Mouse (Mus musculus): ENCODE results near the gene Ptgs1. TPM values are rescaled to one million over a fixed set of nuclear protein-coding genes. Genes with fewer than 3 reads are reported as not detected.
A peak's percentile ranks its signal among the peaks of the same experiment; 100 is the strongest.

The Ptgs1 gene
- polyA plus RNA-seq, 1 experiment from 2014 or later: 3.9 TPM

GRCm38 (mm10) chr2:36271085-36271484 lies 40.9 kb downstream of the Ptgs1 start:
- no peak overlapping the region for H3K4me2 ChIP-seq (ENCODE audit: low read depth)
- no peaks in the 10 kb centered on the region for H3K9me3 ChIP-seq (ENCODE audit: control insufficient read depth, low read length)
- no peak for DNase-seq (ENCODE audit: low spot score)
- no peak overlapping the region for H3K4me3 ChIP-seq (ENCODE audit: low read depth, low read length)
- H3K27me3 ChIP-seq (ENCODE audit: control insufficient read depth, insufficient read depth, low read length): no peaks in the 10 kb centered on the region
- no peak for ATAC-seq (ENCODE audit: insufficient read depth, low FRiP score, low TSS enrichment)
- WGBS: 87% methylated on average over 4 of the region's 4 CpGs
- H3K36me3 ChIP-seq (ENCODE audit: control insufficient read depth, insufficient read depth, low read length): no peaks in the 10 kb centered on the region
- no peak overlapping the region for H3K9ac ChIP-seq (ENCODE audit: low read length)
- no peak overlapping the region for H3K27ac ChIP-seq (ENCODE audit: low read depth, low read length)
- H3K4me1 ChIP-seq (ENCODE audit: control insufficient read depth, insufficient read depth, low read length): no peaks in the 10 kb centered on the region

DNA sequence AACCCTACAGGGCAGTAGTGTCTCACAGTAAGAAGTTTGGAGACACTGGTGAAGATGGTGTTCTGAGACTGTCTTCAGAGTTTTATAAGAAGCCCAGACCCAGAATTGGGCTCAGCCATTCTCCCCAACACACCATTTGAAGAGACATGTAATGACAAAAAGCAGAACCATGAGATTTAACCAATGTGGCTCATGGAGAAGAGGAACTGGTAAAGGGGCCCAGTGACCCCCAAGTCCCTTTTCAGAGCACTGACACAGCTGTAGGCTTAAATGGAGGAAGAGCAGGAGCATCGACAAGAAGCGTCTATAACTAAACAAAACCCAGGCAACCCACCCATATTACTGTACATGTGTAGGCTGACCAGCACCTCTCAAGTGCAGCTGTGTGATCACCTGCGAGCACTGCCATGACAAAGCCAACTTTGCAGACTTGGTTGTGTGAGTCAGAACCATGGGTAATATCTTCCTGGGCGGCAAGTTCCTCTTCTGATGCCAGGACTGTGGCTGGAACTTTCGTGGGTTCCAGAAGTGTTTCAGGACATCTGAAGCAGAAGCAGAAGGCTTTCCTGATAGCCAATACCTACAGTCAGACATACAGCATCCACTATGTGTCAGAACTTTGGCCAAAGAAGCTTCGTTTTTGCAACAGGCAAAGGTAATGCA lies 42.2 kb downstream of the Ptgs1 start:
- Histone ChIP-seq H3K9me3 (ENCODE audit: control insufficient read depth, low read length) (no peaks in the 10 kb centered on the region), H3K4me2 (ENCODE audit: low read depth) (no peak overlapping the region), H3K27me3 (ENCODE audit: control insufficient read depth, insufficient read depth, low read length) (no peaks in the 10 kb centered on the region), H3K36me3 (ENCODE audit: control insufficient read depth, insufficient read depth, low read length) (no peaks in the 10 kb centered on the region), H3K9ac (ENCODE audit: low read length) (no peak overlapping the region), H3K4me1 (ENCODE audit: control insufficient read depth, insufficient read depth, low read length) (no peaks in the 10 kb centered on the region), H3K4me3 (ENCODE audit: low read depth, low read length) (no peak overlapping the region), H3K27ac (ENCODE audit: low read depth, low read length) (no peak overlapping the region)
- no peak for ATAC-seq (ENCODE audit: insufficient read depth, low FRiP score, low TSS enrichment)
- WGBS: 81% methylated on average over 6 of the region's 6 CpGs
- no peak for DNase-seq (ENCODE audit: low spot score)

- H3K27ac ChIP-seq (ENCODE audit: low read depth, low read length): no peak overlapping the region
- H3K4me3 ChIP-seq (ENCODE audit: low read depth, low read length): no peak overlapping the region
- WGBS: 47% methylated on average over 4 of the region's 4 CpGs
- no peak overlapping the region for H3K4me2 ChIP-seq (ENCODE audit: low read depth)
- no peaks in the 10 kb centered on the region for H3K27me3 ChIP-seq (ENCODE audit: control insufficient read depth, insufficient read depth, low read length)
- H3K4me1 ChIP-seq (ENCODE audit: control insufficient read depth, insufficient read depth, low read length): no peaks in the 10 kb centered on the region
- DNase-seq (ENCODE audit: low spot score): peak; percentile 69
- ATAC-seq (ENCODE audit: insufficient read depth, low FRiP score, low TSS enrichment): no peak
- no peaks in the 10 kb centered on the region for H3K36me3 ChIP-seq (ENCODE audit: control insufficient read depth, insufficient read depth, low read length)
- H3K9me3 ChIP-seq (ENCODE audit: control insufficient read depth, low read length): no peaks in the 10 kb centered on the region
- no peak overlapping the region for H3K9ac ChIP-seq (ENCODE audit: low read length)
Measured at GRCm38 (mm10) chr2:36276454-36276853, 46.2 kb downstream of the Ptgs1 start.

DNA sequence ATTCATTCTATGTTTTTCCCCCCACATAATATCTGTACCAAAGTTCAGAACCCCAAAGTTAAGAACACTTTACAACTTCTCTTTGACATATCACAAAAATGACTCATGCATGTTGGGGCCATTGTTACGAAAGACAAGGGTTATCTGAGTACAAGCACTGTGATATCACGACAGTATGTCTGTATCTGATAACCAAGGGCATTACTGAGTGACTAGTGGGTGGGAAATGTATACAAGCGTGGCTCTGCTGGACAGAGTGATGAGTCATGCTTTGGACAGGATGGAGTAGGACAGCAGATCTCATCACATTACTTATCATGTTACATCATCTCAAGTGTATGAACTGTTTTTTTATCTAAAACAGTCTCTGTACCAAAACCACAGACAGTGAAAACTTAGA lies 48.5 kb downstream of the Ptgs1 start:
- no peak for DNase-seq (ENCODE audit: low spot score)
- H3K27me3 ChIP-seq (ENCODE audit: control insufficient read depth, insufficient read depth, low read length): no peaks in the 10 kb centered on the region
- WGBS: 75% methylated on average over 3 of the region's 3 CpGs

GRCm38 (mm10) chr2:36281138-36281537 lies 50.9 kb downstream of the Ptgs1 start:
- DNase-seq (ENCODE audit: low spot score) (no peak), ATAC-seq (ENCODE audit: insufficient read depth, low FRiP score, low TSS enrichment) (no peak)
- H3K4me1 ChIP-seq (ENCODE audit: control insufficient read depth, insufficient read depth, low read length): no peaks in the 10 kb centered on the region
- H3K27me3 ChIP-seq (ENCODE audit: control insufficient read depth, insufficient read depth, low read length): no peaks in the 10 kb centered on the region
- WGBS: 68% methylated on average over 1 of the region's 1 CpGs
- H3K4me2 ChIP-seq (ENCODE audit: low read depth): no peak overlapping the region
- H3K9ac ChIP-seq (ENCODE audit: low read length): no peak overlapping the region
- H3K36me3 ChIP-seq (ENCODE audit: control insufficient read depth, insufficient read depth, low read length): no peaks in the 10 kb centered on the region
- H3K9me3 ChIP-seq (ENCODE audit: control insufficient read depth, low read length): no peaks in the 10 kb centered on the region
- H3K4me3 ChIP-seq (ENCODE audit: low read depth, low read length): no peak overlapping the region
- no peak overlapping the region for H3K27ac ChIP-seq (ENCODE audit: low read depth, low read length)

More for the DNA sequence above, 48.5 kb downstream of the Ptgs1 start:
- Histone ChIP-seq H3K4me2 (ENCODE audit: low read depth) (no peak overlapping the region), H3K36me3 (ENCODE audit: control insufficient read depth, insufficient read depth, low read length) (no peaks in the 10 kb centered on the region), H3K27ac (ENCODE audit: low read depth, low read length) (no peak overlapping the region), H3K9ac (ENCODE audit: low read length) (no peak overlapping the region), H3K9me3 (ENCODE audit: control insufficient read depth, low read length) (no peaks in the 10 kb centered on the region), H3K4me3 (ENCODE audit: low read depth, low read length) (no peak overlapping the region), H3K4me1 (ENCODE audit: control insufficient read depth, insufficient read depth, low read length) (no peaks in the 10 kb centered on the region)
- no peak for ATAC-seq (ENCODE audit: insufficient read depth, low FRiP score, low TSS enrichment)

DNA sequence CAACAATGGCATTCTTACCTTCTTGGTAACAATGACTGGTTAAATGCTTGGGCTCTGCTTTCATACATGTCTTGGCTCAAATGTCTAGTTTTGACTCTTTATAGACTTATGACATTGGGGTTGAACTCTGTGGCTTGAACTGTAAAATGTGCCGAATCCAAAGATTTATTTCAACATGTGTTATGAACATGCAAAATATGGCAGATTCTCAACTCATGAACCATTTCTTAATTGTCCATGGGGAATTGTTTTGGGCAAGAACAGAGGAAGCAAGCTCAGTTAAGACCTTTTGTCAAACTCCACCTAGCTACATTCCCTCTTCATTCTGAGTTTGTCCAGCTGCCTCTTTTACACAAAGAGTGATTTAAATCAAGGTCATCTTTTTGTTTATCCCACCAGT lies 52.1 kb downstream of the Ptgs1 start:
- Histone ChIP-seq H3K36me3 (ENCODE audit: control insufficient read depth, insufficient read depth, low read length) (no peaks in the 10 kb centered on the region), H3K9me3 (ENCODE audit: control insufficient read depth, low read length) (no peaks in the 10 kb centered on the region), H3K4me1 (ENCODE audit: control insufficient read depth, insufficient read depth, low read length) (no peaks in the 10 kb centered on the region), H3K27ac (ENCODE audit: low read depth, low read length) (no peak overlapping the region), H3K9ac (ENCODE audit: low read length) (no peak overlapping the region), H3K27me3 (ENCODE audit: control insufficient read depth, insufficient read depth, low read length) (no peaks in the 10 kb centered on the region), H3K4me3 (ENCODE audit: low read depth, low read length) (no peak overlapping the region), H3K4me2 (ENCODE audit: low read depth) (no peak overlapping the region)
- ATAC-seq (ENCODE audit: insufficient read depth, low FRiP score, low TSS enrichment): no peak
- DNase-seq (ENCODE audit: low spot score): no peak
- 89% methylated on average over 1 of the region's 1 CpGs for WGBS

Other genes starting within 250 kb of the Ptgs1 start
- 208 and 210 TPM in 2 replicates for gene Ndufa8, start 181.0 kb upstream of the Ptgs1 start, polyA plus RNA-seq (2014; fragmentation: Nextera tagmentation; extraction: Ambion mirVana)
- 0.84 TPM in 1 of 2 replicates, not detected in the other for gene Morn5, start 181.0 kb upstream of the Ptgs1 start, polyA plus RNA-seq (2014; fragmentation: Nextera tagmentation; extraction: Ambion mirVana)
- gene Lhx6, start 125.0 kb upstream of the Ptgs1 start, polyA plus RNA-seq (2014; fragmentation: Nextera tagmentation; extraction: Ambion mirVana): 0.72 and 1.5 TPM in 2 replicates
- gene Mrrf, start 94.0 kb upstream of the Ptgs1 start, polyA plus RNA-seq (2014; fragmentation: Nextera tagmentation; extraction: Ambion mirVana): 31.3 and 32.1 TPM in 2 replicates
- 120 and 122 TPM in 2 replicates for gene Rbm18, start 93.7 kb upstream of the Ptgs1 start, polyA plus RNA-seq (2014; fragmentation: Nextera tagmentation; extraction: Ambion mirVana)
- gene Olfr338, start 143.1 kb downstream of the Ptgs1 start, polyA plus RNA-seq (2014; fragmentation: Nextera tagmentation; extraction: Ambion mirVana): not detected in 2 replicates
- not detected in 2 replicates for gene Olfr339, start 188.5 kb downstream of the Ptgs1 start, polyA plus RNA-seq (2014; fragmentation: Nextera tagmentation; extraction: Ambion mirVana)
- gene Olfr340, start 222.2 kb downstream of the Ptgs1 start, polyA plus RNA-seq (2014; fragmentation: Nextera tagmentation; extraction: Ambion mirVana): not detected in 2 replicates

Measured in neural tube, embryonic 11.5 days (tissue).